Mouse (Mus musculus) right cerebral cortex, postnatal 25 days (tissue): Measurements from ENCODE around the gene Mfsd4b1.

Experiments used
- DNase-seq: peaks from one replicate; pipeline ENCODE4 v3.0.0; 2022

The Mfsd4b1 gene

GRCm38 (mm10) chr10:40024554-40025428 lies at the start of gene Mfsd4b1:
Gene Mfsd4b1, minus strand, starts transcription at chr10:40025268.
- peak; percentile 90 for DNase-seq

- DNase-seq = no peak
Observed at GRCm38 (mm10) chr10:40073608-40074007, 48.5 kb upstream of the Mfsd4b1 start.

GRCm38 (mm10) chr10:40070684-40071083 lies 45.6 kb upstream of the Mfsd4b1 start:
- no peak for DNase-seq

- peak; percentile 40 for DNase-seq
Observed at GRCm38 (mm10) chr10:40069270-40069669, 44.2 kb upstream of the Mfsd4b1 start.

GRCm38 (mm10) chr10:40068595-40068994 lies 43.5 kb upstream of the Mfsd4b1 start:
- no peak for DNase-seq

GRCm38 (mm10) chr10:40067529-40067928 lies 42.5 kb upstream of the Mfsd4b1 start:
- DNase-seq = no peak

GRCm38 (mm10) chr10:40067071-40067470 lies 42.0 kb upstream of the Mfsd4b1 start:
- no peak for DNase-seq

- DNase-seq = no peak
Observed at GRCm38 (mm10) chr10:40065357-40065756, 40.3 kb upstream of the Mfsd4b1 start.

- no peak for DNase-seq
Observed at GRCm38 (mm10) chr10:40063291-40063890, 38.3 kb upstream of the Mfsd4b1 start.

GRCm38 (mm10) chr10:40062812-40063211 lies 37.7 kb upstream of the Mfsd4b1 start:
- no peak for DNase-seq

- DNase-seq = no peak
Observed at GRCm38 (mm10) chr10:40061926-40062325, 36.9 kb upstream of the Mfsd4b1 start.

GRCm38 (mm10) chr10:40058786-40059120 lies 33.7 kb upstream of the Mfsd4b1 start:
- DNase-seq = no peak

GRCm38 (mm10) chr10:40058062-40058785 lies 33.2 kb upstream of the Mfsd4b1 start:
- DNase-seq = no peak

GRCm38 (mm10) chr10:40057615-40058014 lies 32.5 kb upstream of the Mfsd4b1 start:
- DNase-seq = no peak

- DNase-seq = peak; percentile 40
Observed at GRCm38 (mm10) chr10:40054455-40054854, 29.4 kb upstream of the Mfsd4b1 start.

- DNase-seq = peak; percentile 36
Observed at GRCm38 (mm10) chr10:40053896-40054295, 28.8 kb upstream of the Mfsd4b1 start.

- no peak for DNase-seq
Observed at GRCm38 (mm10) chr10:40053257-40053895, 28.3 kb upstream of the Mfsd4b1 start.

GRCm38 (mm10) chr10:40051997-40052396 lies 26.9 kb upstream of the Mfsd4b1 start:
- DNase-seq = no peak

- DNase-seq = no peak
Observed at GRCm38 (mm10) chr10:40050763-40051162, 25.7 kb upstream of the Mfsd4b1 start.

- no peak for DNase-seq
Observed at GRCm38 (mm10) chr10:40041339-40041738, 16.3 kb upstream of the Mfsd4b1 start.

- DNase-seq = peak; percentile 57
Observed at GRCm38 (mm10) chr10:40036686-40037560, 11.9 kb upstream of the Mfsd4b1 start.

GRCm38 (mm10) chr10:40034956-40035355 lies 9.9 kb upstream of the Mfsd4b1 start:
- DNase-seq = no peak
